Mouse (Mus musculus) urinary bladder, postnatal 10 days (tissue): Measurements from ENCODE around the gene Elmo2.
A peak's percentile ranks its signal among the peaks of the same experiment; 100 is the strongest.

ENCODE experiments used
- DNase-seq: peaks from one replicate; pipeline ENCODE4 v3.0.0; 2022; ENCODE audit warnings: low spot score

Elmo2 gene

DNA sequence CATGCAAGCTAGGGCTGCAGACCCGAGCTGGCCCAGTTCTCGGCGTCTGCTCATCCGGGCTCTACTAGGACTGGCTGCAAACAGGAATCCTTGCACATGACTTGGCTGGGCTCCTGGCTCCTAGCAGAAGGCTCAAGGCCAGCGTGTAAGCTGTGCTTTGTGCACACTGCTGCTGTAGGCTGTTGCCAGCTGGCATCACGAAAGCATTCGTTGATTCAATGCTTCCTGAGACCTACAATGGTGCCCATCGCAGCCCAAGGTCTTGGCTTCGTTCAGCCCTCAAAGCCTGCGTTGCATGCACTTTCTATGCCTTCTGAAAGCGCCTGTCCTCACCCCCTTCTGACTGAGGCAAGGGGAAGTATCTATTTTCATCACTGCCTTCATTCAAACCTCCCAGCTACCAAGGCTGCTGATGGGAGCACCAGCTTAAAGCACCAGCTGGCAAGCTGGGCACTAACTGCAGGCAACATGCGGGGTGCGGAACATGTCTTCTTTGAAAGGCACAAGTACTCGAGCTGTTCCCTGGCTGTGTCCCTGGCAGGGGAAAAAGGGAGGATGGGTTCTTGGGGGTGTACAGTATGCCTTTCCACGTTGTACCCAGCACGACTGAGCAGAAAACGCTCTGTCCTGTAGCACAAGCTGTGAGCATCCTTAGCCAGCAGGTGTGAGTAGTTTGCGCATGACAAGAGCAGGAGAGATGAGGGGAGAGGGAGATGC lies 37.8 kb downstream of the Elmo2 start:
- DNase-seq, result peak; percentile 38

DNA sequence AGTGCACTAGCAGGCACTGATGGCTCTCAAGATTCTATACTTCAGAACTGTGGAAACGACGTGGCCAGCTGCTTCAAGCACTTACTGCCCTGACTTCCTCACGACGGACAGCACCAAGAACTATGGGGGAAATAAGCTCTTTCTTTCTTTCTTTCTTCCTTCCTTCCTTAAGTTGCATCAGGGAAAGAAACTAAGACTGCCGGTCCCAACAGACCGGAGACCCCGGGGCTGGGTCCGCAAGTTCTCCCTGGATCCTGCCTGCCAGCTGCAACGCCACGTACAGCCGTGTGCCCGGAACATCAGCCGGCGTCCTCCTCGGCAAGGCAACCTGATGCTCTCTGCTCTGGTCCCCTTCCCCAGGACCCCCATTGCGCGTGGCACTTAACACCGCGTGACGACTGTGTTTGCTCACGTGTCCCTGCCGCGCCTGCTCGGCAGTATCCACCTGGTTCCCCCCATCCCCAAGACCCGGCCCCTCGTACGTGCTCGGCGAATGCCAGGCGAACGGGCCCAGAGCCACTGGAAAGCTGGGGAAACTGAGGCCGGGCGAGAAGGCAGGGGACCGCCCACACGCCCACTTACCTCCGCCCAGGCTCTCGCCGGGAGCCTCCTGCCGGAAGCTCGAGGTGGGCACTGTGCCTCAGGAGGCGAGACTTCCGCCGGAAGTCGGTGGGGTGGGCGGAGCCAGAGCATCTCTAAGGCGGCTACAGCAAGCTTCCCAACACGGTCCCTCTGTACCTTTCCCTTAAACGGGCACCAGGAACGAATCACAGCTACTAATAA lies 38.9 kb downstream of the Elmo2 start, which contains the start of gene Slc35c2:
Gene Slc35c2 (minus strand): TSS at position 668 of the 783 bp plus-strand sequence.
- peak; percentile 78 for DNase-seq

GRCm38 (mm10) chr2:165286361-165287201 lies 39.7 kb downstream of the Elmo2 start:
- no peak for DNase-seq

DNA sequence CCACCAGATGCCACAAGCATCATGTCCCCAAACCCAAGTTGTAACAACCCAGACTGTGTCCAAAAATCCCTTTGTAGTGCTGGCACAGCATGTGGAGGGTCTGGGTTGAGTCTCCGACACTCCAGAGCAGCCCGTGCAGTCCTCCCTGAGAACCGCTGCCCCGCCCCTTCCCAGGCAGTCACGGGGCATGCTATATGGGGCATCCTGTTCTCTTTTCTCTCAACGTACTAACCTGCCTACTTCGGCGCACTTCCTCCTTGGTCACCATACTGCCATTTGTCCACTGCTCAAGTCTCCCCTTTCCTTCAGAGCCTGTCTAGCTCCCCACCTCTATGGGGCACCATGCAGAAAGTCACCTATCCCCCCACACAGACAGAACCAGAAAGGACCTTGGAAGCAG lies 40.7 kb downstream of the Elmo2 start:
- DNase-seq, result no peak

GRCm38 (mm10) chr2:165285034-165285433 lies 41.2 kb downstream of the Elmo2 start:
- no peak for DNase-seq

- no peak for DNase-seq
Measured at GRCm38 (mm10) chr2:165284377-165284776, 41.9 kb downstream of the Elmo2 start.

- DNase-seq, result no peak
Measured at GRCm38 (mm10) chr2:165283644-165284043, 42.6 kb downstream of the Elmo2 start.

DNA sequence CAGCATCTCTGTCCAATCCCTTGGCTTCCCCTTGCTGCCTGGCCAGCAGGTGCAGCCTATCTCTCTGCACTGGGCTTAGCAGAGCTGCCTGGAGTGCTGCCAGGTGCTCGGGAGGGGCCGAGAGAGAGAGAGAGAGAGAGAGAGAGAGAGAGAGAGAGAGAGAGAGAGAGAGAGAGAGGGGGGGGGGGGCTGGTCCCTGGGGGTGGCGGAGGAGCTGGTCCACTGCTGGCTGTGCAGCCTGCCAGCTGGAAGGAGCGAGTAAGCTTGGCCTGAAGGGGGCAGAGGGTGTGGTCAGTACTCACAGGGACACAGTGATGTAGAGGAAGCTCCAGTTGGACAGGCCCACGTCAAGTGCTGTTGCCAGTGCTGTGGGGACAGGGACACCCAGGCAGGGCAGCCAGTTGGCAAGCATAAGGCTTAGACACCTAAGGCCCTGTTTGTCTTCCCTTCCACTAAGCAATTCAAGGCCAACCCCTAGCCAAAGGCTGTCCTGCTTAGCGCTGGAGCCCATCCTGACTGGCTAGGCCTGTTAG lies 44.4 kb downstream of the Elmo2 start:
- no peak for DNase-seq

- no peak for DNase-seq
Measured at GRCm38 (mm10) chr2:165279351-165279750, 46.9 kb downstream of the Elmo2 start.

GRCm38 (mm10) chr2:165277188-165277740 lies 49.0 kb downstream of the Elmo2 start:
- no peak for DNase-seq

DNA sequence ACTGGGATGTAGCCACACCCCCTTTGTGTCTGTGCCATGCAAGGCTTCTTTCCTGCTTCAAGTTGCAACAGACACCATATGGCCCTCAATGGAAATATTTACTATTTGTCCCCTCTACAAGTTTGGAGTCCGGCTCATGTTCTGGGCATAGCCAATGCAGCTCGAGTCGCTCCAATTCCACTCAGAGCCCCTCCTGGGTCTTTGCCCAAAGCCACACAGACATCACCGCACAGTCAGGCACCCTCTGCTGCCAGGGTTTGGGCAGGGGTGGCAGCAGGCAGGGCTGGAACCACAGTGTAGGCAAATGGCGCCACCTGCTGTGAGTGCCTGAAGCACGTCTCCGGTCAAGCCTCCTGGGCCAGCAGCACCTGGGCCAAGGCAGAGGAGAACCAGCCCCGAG lies 50.5 kb downstream of the Elmo2 start:
- no peak for DNase-seq

DNA sequence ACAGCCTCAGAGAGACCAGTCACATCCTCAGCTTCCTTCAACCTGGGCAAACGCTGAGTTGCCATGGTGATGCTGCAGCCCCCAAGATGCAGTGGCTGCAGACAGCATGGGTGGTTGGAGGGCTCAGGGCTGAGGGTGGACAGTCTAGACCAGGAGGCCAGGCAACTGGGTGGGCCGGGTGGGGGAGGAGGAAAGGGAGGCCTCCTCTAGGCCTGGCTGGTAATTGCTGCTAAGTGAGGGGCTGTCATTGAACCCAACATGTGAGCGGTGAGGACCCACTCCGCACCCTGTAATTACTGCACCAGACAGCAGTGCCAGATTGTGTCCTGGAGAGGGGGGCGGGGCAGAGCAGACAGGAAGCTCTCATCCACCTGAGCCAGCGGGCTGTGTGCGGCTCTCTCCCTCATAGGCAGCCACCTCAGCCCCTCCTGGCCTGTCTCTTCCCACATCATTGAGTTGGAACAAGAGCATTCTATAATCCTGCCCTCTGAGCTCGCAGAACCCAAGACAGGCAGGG lies 51.1 kb downstream of the Elmo2 start:
- no peak for DNase-seq

DNA sequence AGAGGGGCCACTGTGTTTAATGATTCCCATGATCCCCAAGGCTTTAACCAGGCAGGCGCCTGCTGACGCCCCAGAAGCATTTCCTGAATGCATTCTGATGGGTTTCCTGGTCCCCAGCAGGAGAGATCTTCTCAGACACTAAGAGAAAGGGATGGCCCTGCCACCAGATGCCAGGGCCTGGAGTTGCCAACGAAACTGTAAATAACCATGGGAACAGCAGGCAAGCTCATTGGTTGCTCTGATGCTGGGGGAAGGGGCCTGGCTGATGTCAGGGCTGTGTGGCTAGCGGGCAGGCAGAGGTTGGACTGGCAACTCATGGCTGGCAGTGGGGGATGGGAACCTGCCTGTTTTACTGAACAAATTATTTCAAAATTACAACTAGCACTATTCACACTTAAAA lies 52.7 kb downstream of the Elmo2 start:
- DNase-seq, result no peak

DNA sequence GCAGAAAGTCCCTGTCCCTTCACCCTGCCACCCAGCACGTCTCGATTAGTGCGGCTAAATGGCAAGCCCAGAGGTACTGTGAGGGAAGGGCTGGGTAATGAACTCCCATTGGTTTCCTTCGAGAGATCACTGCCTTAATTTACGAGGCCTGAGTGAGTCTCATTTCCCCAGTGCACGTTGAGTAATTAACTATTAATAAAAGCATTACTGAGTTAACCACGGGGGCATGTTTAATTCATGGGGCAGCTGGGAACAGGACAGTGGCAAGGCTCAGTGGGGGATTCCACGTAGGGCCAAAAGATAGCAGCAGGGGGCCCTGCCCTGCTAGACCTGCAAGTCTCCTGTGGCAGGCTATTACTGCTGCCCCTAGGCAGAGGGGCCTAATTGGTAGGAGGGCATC lies 55.0 kb downstream of the Elmo2 start:
- no peak for DNase-seq

- DNase-seq, result no peak
Measured at GRCm38 (mm10) chr2:165270858-165271257, 55.4 kb downstream of the Elmo2 start.

DNA sequence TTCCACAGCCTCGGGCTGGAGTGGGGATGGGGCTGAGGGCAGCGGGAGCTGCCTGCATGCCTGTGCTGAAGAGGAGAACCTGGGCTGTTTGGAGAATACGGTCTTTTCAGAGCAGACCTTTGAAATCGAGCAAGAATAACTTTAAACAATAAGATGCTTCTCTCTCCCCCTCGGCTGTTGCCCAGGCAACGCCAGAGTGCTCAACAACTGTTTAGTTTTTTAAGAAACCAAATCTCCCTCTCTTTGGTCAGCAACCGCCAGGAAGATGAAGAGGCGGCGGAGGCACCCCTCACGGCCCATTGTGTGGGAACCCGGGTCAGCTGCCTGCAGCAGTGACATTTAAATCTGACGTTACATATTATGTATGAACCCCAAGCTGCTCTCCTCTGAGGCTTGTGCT lies 59.5 kb downstream of the Elmo2 start:
- DNase-seq, result no peak

DNA sequence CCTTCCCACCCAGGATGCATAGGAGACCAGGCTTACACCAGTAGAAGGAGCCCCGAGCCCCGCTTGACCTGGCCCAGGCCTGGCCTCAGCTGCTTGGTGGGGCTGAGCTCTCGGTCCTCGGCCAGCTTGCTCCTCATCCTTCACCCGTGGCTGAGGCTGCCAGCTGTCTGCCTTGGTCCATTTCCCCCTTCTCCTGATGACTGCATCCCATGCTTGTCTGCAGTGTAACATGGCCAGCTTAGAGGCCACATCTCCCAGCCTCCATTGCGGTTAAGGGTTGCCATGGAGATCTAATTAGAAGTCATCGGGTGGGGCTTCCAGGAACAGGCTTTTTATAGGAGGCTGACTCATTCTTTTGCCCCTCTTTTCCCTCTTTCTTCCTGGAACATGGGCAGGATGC lies 62.4 kb downstream of the Elmo2 start:
- no peak for DNase-seq

DNA sequence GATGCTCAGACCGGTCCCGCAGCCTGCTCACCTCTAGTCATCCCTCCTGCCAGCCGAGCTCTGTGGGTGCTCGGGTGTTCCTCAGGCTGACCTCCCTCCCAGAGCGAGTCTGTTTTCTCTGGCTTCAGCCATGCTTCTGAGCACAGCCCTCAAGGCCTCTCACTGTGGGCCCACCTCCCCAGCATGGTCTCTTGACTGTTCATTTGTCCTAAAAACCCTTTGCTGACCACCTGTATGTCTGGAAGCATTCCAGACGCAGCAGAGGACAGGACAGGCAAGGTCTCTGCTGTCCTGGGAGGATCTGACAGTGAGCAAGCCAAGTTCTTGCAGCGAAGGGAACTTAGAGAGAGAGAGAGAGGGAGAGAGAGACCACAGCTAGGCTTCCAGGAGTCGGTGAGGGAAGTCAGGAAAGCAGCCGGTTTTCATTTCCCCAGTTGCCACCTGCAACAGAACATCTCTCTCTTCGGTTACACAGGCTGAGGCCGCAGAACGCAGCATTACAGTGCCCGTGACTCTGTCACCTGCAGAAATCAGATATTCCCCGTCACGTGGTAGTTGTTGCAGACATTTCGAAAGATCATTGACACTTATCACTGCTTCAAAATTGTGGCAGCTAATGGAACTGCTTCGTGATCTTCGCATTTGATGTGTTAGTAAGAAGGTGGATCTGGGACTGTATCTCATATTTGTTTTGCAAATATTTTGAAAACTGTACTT lies 63.8 kb downstream of the Elmo2 start:
- no peak for DNase-seq

DNA sequence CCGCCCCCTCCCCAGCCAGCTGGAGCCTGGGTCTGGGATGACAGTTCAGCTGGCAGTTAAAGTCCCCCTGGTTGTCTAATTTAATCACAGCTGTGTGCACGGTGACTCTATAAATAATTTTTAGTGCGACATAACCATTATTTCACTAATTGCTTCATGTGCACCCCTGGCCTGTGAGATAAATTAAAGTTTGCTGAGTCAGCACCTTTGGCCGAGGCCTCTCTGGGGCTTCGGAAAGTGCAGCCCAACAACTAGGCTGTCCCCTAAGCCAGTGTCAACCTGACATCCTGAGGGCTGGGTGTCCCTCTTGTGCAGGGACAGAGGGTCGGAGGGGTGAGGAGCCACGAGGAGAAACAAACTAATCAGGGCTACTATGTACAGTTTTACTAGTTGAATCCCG lies 66.4 kb downstream of the Elmo2 start:
- no peak for DNase-seq

- no peak for DNase-seq
Measured at GRCm38 (mm10) chr2:165258321-165258720, 68.0 kb downstream of the Elmo2 start.
